Mouse (Mus musculus) mouse trophoblast stem cell (cell line): ENCODE data around the gene Map3k12.

Source experiments
- in situ Hi-C, 2 experiments: fragments of 300-500 bp; cut with MseI, MboI; formaldehyde crosslinking; loops; 2 replicates in 1 of 2; 3 replicates in 1 of 2; pipeline ENCODE4 v1.15.1; 2025

The Map3k12 gene

GRCm38 (mm10) chr15:102460971-102461370 lies 55.9 kb downstream of the Map3k12 start:
- in situ Hi-C loops: no loop called here

- in situ Hi-C loops: no loop called here
These were observed 56.5 kb downstream of the Map3k12 start for GRCm38 (mm10) chr15:102460409-102460808.

GRCm38 (mm10) chr15:102459847-102460246 lies 57.0 kb downstream of the Map3k12 start:
- in situ Hi-C loops: no loop called here

GRCm38 (mm10) chr15:102459381-102459780 lies 57.5 kb downstream of the Map3k12 start:
- in situ Hi-C loops: no loop called here

GRCm38 (mm10) chr15:102458904-102459317 lies 58.0 kb downstream of the Map3k12 start, which contains the start of gene Prr13:
Gene Prr13 (plus strand): TSS chr15:102459028.
- in situ Hi-C loops: no loop called here

GRCm38 (mm10) chr15:102458050-102458736 lies 58.7 kb downstream of the Map3k12 start:
- in situ Hi-C loops: no loop called here

- in situ Hi-C loops: no loop called here
These were observed 60.9 kb downstream of the Map3k12 start for GRCm38 (mm10) chr15:102455993-102456392.

GRCm38 (mm10) chr15:102451666-102452430 lies 65.0 kb downstream of the Map3k12 start:
- in situ Hi-C loops: no loop called here

GRCm38 (mm10) chr15:102450928-102451327 lies 65.9 kb downstream of the Map3k12 start:
- in situ Hi-C loops: no loop called here

- in situ Hi-C loops: no loop called here
These were observed 67.5 kb downstream of the Map3k12 start for GRCm38 (mm10) chr15:102449366-102449765.
